Mouse (Mus musculus) stomach, embryonic 16.5 days (tissue): ENCODE results near the gene Bfsp2. TPM values are rescaled to one million over a fixed set of nuclear protein-coding genes. Genes with fewer than 3 reads are reported as not detected.

ENCODE experiments used
- ATAC-seq: fragments of 200-750 bp; cut with Nextera tagmentation; 2 replicates; pipeline ENCODE4 v1.8.0; 2017; ENCODE audit warnings: moderate number of reproducible peaks, moderate TSS enrichment; ENCODE audit not compliant: insufficient read depth, low FRiP score
- H3K27ac ChIP-seq: fragments of 300-500 bp; sonication (generic); 2 replicates; pipeline ENCODE4 v1.5.1; 2014; ENCODE audit warnings: low read length
- H3K27me3 ChIP-seq: fragments of 300-500 bp; sonication (generic); 2 replicates; pipeline ENCODE4 v1.6.1; 2014; ENCODE audit warnings: low read length, control low read depth, mixed read lengths; ENCODE audit not compliant: control insufficient read depth, insufficient read depth
- H3K36me3 ChIP-seq: fragments of 300-500 bp; sonication (generic); 2 replicates; pipeline ENCODE4 v1.6.1; 2014; ENCODE audit warnings: low read length; ENCODE audit not compliant: control insufficient read depth, insufficient read depth
- H3K4me1 ChIP-seq: fragments of 300-500 bp; sonication (generic); 2 replicates; pipeline ENCODE4 v1.6.1; 2014; ENCODE audit warnings: low read length, control low read depth, mixed read lengths; ENCODE audit not compliant: control insufficient read depth, insufficient read depth
- H3K4me2 ChIP-seq: fragments of 300-500 bp; sonication (generic); 2 replicates; pipeline ENCODE4 v1.6.1; 2014; ENCODE audit warnings: low read depth, low read length, mixed read lengths
- H3K4me3 ChIP-seq: fragments of 300-500 bp; sonication (generic); replicated peaks from 2 replicates; pipeline ENCODE4 v1.5.1; 2014; ENCODE audit warnings: mild to moderate bottlenecking, low read length
- H3K9ac ChIP-seq: fragments of 300-500 bp; sonication (generic); 2 replicates; pipeline ENCODE4 v1.6.1; 2014; ENCODE audit warnings: low read length
- H3K9me3 ChIP-seq: fragments of 300-500 bp; sonication (generic); replicated peaks from 2 replicates; pipeline ENCODE4 v1.6.1; 2016; ENCODE audit warnings: low read length, control low read depth; ENCODE audit not compliant: control insufficient read depth
- WGBS: fragments of 180-500 bp; shearing (Covaris S2); extraction: QIAGEN DNeasy Blood & Tissue Kit; methylation state at CpG from one replicate; pipeline ENCODE4 v1.1.7; 2014; 5-methylcytosine and 5-hydroxymethylcytosine counted together
- polyA plus RNA-seq: library from polyadenylated mRNA; unstranded; fragments of >200 nt; fragmentation: Nextera tagmentation; extraction: Ambion mirVana; gene quantifications from 2 replicates; pipeline ENCODE4 v1.2.1, GENCODE M21; 2015

The Bfsp2 gene
- polyA plus RNA-seq, 1 experiment from 2014 or later, result 0.72 TPM

DNA sequence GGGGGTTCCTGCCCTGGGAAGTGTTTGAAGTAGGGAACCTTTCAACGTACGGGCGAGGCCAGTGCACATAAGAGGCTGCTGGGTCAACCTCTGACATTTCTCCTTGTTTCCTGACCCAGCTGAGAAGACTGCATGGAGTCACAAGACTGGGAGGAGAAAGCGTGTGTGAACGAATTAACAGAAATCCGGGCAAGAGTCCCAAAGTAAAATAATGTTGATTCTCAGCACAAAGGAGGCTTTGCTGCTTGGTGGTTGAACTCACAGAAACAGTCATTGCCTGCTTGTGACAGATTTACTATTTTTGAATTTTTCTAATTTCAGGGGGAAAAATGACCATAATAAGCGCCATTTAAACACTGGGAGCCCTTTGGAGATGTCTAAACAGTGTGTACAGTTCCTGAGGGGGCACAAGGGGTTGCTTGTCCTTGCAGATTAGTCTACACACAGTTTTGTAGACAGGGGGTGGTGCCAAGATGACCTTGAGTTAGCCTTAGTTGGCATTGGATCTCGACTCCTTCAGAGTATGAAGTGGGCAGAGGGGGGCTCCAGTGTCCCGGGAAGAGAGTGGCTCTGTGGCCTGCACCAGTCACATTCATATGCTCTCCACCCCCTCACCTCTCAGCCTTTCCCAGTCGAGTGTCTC lies 93.1 kb downstream of the Bfsp2 start:
- 39% methylated on average over 10 of the region's 10 CpGs for WGBS
- Histone ChIP-seq H3K9me3 (no peaks in the 10 kb centered on the region), H3K27me3 (no peaks in the 10 kb centered on the region), H3K4me3 (no peak overlapping the region), H3K9ac (no peak overlapping the region), H3K27ac (no peak overlapping the region), H3K4me1 (peaks cover 7% of the 10 kb centered on the region), H3K36me3 (no peaks in the 10 kb centered on the region), H3K4me2 (no peak overlapping the region)
- no peak for ATAC-seq

DNA sequence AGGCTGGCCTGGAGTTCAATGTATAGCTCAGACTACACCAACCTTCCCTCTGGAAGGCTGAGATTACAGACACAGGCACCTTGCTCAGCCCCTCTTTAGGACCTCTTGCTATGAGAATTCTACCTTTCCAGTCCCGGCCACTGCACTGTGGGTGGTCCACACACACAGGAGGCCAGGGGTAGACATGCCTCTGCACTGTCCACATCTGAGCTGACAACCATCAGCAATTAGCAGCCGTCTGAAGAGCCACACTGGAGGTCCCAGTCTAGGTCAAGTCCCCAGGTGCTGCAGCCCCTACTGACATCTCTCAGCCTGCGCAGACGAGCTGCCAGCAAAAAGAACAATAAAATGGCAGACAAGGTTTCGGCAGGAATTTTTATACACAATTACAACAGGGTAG lies 93.6 kb downstream of the Bfsp2 start:
- H3K4me3 ChIP-seq, result no peak overlapping the region
- no peak for ATAC-seq
- H3K9ac ChIP-seq, result no peak overlapping the region
- H3K4me1 ChIP-seq, result peaks cover 7% of the 10 kb centered on the region
- no peak overlapping the region for H3K27ac ChIP-seq
- H3K27me3 ChIP-seq, result no peaks in the 10 kb centered on the region
- no peak overlapping the region for H3K4me2 ChIP-seq
- WGBS, result 31% methylated on average over 5 of the region's 5 CpGs
- no peaks in the 10 kb centered on the region for H3K9me3 ChIP-seq
- no peaks in the 10 kb centered on the region for H3K36me3 ChIP-seq

DNA sequence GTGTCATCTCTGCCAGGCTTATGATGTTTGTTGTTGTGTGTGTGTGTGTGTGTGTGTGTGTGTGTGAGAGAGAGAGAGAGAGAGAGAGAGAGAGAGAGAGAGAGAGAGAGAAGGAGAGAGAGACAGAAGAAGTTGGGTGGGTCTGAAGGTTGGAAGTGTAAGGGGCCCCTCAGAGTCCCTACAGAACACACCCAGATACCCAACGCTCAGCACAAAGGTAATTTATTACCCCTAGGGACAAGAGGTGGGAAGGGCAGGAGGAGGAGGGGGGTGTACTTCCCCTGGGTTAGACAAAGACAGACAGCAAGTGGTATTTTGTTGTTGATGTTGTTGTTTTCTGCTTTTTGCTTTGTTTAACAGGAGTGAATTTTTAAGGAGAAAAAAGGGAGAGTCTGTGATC lies 94.6 kb downstream of the Bfsp2 start:
- 21% methylated on average over 1 of the region's 1 CpGs for WGBS

DNA sequence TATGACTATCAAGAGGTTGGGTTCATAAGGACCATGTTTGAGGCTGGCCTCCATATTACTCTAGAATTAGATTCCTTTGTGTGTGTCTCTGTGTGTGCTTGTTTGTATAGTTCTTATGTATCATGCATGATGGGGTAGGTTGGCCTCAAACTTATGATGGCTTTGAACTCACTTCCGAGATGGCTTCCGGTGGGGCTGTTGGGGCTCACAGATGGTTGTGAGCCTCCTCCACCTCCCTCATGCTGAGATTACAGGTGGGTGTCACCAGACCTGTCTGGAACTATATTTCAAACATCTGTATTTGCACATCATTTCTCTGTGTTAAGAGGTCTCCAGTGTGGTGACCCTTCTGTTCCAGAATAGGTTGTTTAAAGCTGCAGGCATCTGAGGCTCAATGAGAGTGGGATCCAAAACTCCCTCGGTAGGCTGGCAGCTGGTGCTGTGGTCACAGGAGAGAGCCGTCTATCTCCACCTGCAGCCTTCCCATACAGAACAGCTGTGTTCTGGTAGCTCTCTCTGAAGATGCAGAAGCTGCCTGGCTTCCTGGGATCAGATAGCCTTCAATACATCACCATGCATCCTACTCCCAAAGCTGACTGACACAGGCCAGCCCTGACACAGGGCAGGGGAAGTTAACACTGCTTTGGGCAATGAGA lies 96.0 kb downstream of the Bfsp2 start:
- no peaks in the 10 kb centered on the region for H3K27me3 ChIP-seq
- ATAC-seq, result no peak
- no peaks in the 10 kb centered on the region for H3K9me3 ChIP-seq
- H3K36me3 ChIP-seq, result no peaks in the 10 kb centered on the region
- no peak overlapping the region for H3K9ac ChIP-seq
- peaks cover 7% of the 10 kb centered on the region for H3K4me1 ChIP-seq
- H3K4me2 ChIP-seq, result no peak overlapping the region
- no peak overlapping the region for H3K27ac ChIP-seq
- H3K4me3 ChIP-seq, result no peak overlapping the region
- 71% methylated on average over 4 of the region's 4 CpGs for WGBS

More for the DNA sequence above, 94.6 kb downstream of the Bfsp2 start:
- Histone ChIP-seq H3K4me1 (peaks cover 7% of the 10 kb centered on the region), H3K9me3 (no peaks in the 10 kb centered on the region), H3K9ac (no peak overlapping the region), H3K36me3 (no peaks in the 10 kb centered on the region), H3K27me3 (no peaks in the 10 kb centered on the region), H3K4me2 (no peak overlapping the region), H3K27ac (no peak overlapping the region), H3K4me3 (no peak overlapping the region)
- ATAC-seq, result no peak

DNA sequence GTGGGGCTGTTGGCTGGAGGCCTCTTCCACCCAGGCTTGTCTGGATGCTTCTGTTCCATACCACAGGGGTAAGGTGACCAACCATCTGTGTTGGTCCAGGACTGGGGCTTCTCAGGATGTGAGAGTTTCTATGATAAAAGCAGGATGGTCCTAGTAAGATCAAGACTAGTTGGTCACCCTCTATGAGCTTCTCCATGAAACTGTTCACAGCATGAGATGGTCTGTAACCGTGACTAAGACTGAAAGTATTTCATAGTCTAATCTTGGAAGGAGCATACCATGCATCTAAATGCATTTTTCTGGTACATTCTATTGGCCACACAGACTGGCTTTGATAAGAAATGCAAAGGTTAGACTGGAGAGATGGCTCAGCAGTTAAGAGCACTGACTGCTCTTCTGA lies 96.6 kb downstream of the Bfsp2 start:
- Histone ChIP-seq H3K9me3 (no peaks in the 10 kb centered on the region), H3K4me1 (peaks cover 7% of the 10 kb centered on the region), H3K36me3 (no peaks in the 10 kb centered on the region), H3K4me3 (no peak overlapping the region), H3K27me3 (no peaks in the 10 kb centered on the region), H3K4me2 (no peak overlapping the region), H3K9ac (no peak overlapping the region), H3K27ac (no peak overlapping the region)
- ATAC-seq, result no peak
- 92% methylated on average over 1 of the region's 1 CpGs for WGBS

DNA sequence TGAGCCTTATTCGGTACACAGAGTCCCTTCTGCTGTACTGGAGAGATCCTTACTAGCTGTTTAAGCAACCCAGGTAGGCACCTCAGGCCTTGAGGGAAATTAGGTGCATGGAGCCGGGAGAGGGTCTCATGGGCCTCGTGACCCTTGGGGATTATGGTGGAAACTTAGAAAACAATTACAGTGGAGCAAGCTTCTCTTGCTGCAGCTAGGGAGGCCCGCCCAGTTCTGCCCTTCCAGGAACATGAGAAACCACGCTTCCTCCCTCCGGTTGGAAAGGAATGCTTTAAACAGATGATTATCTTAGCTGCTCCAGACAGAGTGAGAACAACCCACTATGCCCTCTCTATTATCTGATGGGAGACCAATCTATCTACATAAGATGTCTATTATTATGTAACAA lies 97.2 kb downstream of the Bfsp2 start:
- Histone ChIP-seq H3K4me3 (no peak overlapping the region), H3K36me3 (no peaks in the 10 kb centered on the region), H3K27me3 (no peaks in the 10 kb centered on the region), H3K9ac (no peak overlapping the region), H3K9me3 (no peaks in the 10 kb centered on the region), H3K27ac (no peak overlapping the region), H3K4me1 (peaks cover 7% of the 10 kb centered on the region), H3K4me2 (no peak overlapping the region)
- no peak for ATAC-seq
- 34% methylated on average over 6 of the region's 6 CpGs for WGBS

DNA sequence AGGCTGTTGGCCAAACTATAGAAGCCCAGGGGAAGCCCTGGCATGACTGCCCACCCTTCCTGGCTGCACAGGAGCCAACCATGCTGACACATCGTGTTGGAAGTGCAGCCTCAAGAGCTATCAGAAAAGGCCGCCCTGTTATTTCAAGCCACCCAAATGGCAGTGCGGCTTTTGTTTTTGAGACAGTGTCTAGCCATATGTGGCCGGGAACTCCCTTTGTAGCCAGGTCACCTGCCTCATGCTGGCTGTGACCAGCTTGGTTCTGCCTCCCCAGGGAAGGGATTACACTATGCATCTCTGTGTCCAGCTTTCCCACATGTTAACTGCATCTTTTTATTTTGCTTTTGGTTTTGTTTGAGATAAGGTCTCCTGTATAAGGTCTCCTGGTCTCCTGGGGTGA lies 99.7 kb downstream of the Bfsp2 start:
- 91% methylated on average over 4 of the region's 4 CpGs for WGBS
- Histone ChIP-seq H3K36me3 (no peaks in the 10 kb centered on the region), H3K4me2 (no peak overlapping the region), H3K27me3 (no peaks in the 10 kb centered on the region), H3K9ac (no peak overlapping the region), H3K9me3 (no peaks in the 10 kb centered on the region), H3K4me3 (no peak overlapping the region), H3K4me1 (no peaks in the 10 kb centered on the region), H3K27ac (no peak overlapping the region)
- no peak for ATAC-seq

DNA sequence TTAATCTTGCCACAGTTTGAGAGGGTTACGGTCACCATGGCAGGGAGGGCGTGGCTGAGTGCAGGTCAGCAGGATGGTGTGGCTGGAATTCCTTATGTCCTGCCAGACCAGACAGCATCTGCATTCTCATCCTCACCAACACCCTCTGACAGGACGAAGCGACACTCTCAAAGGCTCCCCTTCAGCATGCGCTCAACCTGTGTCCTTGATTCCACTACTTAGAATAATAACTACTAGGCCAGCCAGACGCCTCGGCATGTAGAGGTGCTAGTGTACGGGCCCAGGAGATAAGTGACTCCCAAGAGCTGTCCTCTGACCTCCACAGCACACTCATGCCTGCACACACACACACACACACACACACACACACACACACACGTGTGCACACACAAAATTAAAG lies 101.0 kb downstream of the Bfsp2 start:
- ATAC-seq, result no peak
- no peak overlapping the region for H3K4me3 ChIP-seq
- 60% methylated on average over 9 of the region's 9 CpGs for WGBS
- no peaks in the 10 kb centered on the region for H3K27me3 ChIP-seq
- no peak overlapping the region for H3K27ac ChIP-seq
- no peaks in the 10 kb centered on the region for H3K9me3 ChIP-seq
- H3K4me2 ChIP-seq, result no peak overlapping the region
- H3K9ac ChIP-seq, result no peak overlapping the region
- no peaks in the 10 kb centered on the region for H3K4me1 ChIP-seq
- no peaks in the 10 kb centered on the region for H3K36me3 ChIP-seq

DNA sequence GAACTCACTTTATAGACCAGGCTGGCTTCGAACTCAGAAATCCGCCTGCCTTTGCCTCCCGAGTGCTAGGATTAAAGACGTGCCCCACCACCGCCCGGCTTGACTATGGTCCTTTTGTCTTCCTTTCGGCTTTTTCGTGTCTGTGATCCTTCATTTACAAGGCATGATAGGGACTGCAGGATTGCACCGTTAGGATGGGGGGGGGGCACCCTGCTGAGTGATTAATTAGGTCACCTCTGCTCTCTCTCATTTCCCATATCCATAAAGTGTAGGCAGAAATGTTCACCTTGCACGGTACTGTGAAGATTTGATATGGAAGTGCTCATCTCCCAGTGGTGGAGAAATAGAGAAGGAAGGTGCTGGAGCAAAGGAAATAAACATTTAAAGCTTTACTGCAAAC lies 101.5 kb downstream of the Bfsp2 start:
- WGBS, result 60% methylated on average over 10 of the region's 10 CpGs
- no peak overlapping the region for H3K4me3 ChIP-seq
- H3K36me3 ChIP-seq, result no peaks in the 10 kb centered on the region
- ATAC-seq, result no peak
- H3K4me1 ChIP-seq, result no peaks in the 10 kb centered on the region
- H3K9me3 ChIP-seq, result no peaks in the 10 kb centered on the region
- no peak overlapping the region for H3K4me2 ChIP-seq
- H3K27me3 ChIP-seq, result no peaks in the 10 kb centered on the region
- no peak overlapping the region for H3K9ac ChIP-seq
- H3K27ac ChIP-seq, result no peak overlapping the region
